Mouse (Mus musculus) C2C12 (cell line): ENCODE data around the gene Fosb. TPM values are rescaled to one million over a fixed set of nuclear protein-coding genes. Genes with fewer than 3 reads are reported as not detected.

Experiments used
- H3K27me3 ChIP-seq: one replicate; pipeline ENCODE4 v1.6.1; 2011; ENCODE audit not compliant: control insufficient read depth, insufficient read depth, insufficient read length
- H3K36me3 ChIP-seq: one replicate; pipeline ENCODE4 v1.6.1; 2011; ENCODE audit not compliant: control insufficient read depth, insufficient read depth
- H3K4me3 ChIP-seq: one replicate; pipeline ENCODE4 v1.5.1; 2011; ENCODE audit warnings: mild to moderate bottlenecking, control low read depth; ENCODE audit not compliant: poor library complexity, insufficient read depth, severe bottlenecking
- H3K79me2 ChIP-seq: one replicate; pipeline ENCODE4 v1.6.1; 2011; ENCODE audit not compliant: control insufficient read depth, insufficient read depth
- H3K79me3 ChIP-seq: one replicate; pipeline ENCODE4 v1.6.1; 2011; ENCODE audit warnings: low read depth, control low read depth
- H3ac ChIP-seq: one replicate; pipeline ENCODE3; 2011; ENCODE audit warnings: low read depth; ENCODE audit not compliant: control insufficient read depth, insufficient read length
- CEBPB ChIP-seq: IDR thresholded peaks from one replicate; pipeline ENCODE4 v1.6.1; 2011; ENCODE audit warnings: low read depth, mild to moderate bottlenecking, control low read depth, moderate library complexity
- CTCF ChIP-seq: IDR thresholded peaks from one replicate; pipeline ENCODE4 v1.5.1; 2011; ENCODE audit not compliant: control insufficient read depth, insufficient read depth, insufficient read length
- FOSL1 ChIP-seq: IDR thresholded peaks from one replicate; pipeline ENCODE4 v1.8.0; 2011; ENCODE audit warnings: mild to moderate bottlenecking, low read length; ENCODE audit not compliant: poor library complexity, insufficient read depth, severe bottlenecking
- MAX ChIP-seq: IDR thresholded peaks from one replicate; pipeline ENCODE4 v1.6.1; 2011; ENCODE audit warnings: mild to moderate bottlenecking, control low read depth
- MYOD1 ChIP-seq: IDR thresholded peaks from one replicate; pipeline ENCODE4 v1.6.1; 2011; ENCODE audit warnings: low read depth; ENCODE audit not compliant: control insufficient read depth, insufficient read length
- MYOG ChIP-seq: IDR thresholded peaks from one replicate; pipeline ENCODE4 v1.6.1; 2011; ENCODE audit not compliant: control insufficient read depth, insufficient read length; ENCODE audit errors: extremely low read depth
- USF1 ChIP-seq: IDR thresholded peaks from one replicate; pipeline ENCODE4 v1.6.1; 2011; ENCODE audit warnings: low read depth, mild to moderate bottlenecking, control low read depth, moderate library complexity
- polyA plus RNA-seq: library from polyadenylated mRNA; unstranded; fragments of >200 nt; fragmentation: generic; extraction: Trizol; gene quantifications from one replicate; pipeline ENCODE4 v1.2.1, GENCODE M21; 2012; ENCODE audit warnings: missing spikeins

The Fosb gene
- polyA plus RNA-seq, 1 experiment: 1.4 TPM

DNA sequence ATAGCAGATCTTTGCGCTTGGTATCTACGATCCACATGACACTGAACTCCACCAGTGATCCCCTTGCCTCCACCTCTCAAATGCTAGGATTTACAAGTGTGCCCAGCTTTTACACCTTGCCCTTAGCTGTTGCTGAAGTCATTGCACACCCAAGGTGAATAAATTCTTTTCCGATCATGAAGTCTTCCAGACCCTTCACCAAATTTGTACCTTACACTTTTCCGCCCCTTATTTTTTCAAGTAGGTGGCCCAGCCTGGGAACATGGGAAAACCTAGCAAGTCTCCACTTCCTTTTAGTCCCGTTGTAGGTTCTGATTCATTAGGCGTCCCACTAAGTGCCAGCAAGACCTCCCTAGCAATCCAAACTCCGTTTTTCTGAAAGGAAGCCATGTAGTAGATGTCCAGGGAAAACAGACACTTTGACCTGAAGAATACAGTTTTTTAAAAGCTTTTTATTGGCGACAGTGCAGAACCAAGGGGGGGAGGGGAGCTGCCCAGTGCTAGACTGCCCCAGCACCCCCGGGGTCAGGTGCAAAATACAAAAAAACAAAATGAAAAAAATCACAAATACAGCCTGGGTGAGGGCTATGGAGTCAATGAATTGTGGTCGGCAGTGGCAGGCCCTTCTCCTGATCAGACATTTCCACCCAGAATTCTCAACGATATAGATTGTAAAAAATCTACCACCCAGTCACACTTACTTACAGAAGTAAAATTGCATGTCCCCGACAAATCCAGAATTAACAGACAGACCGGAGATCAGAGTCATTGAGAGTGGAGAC, 7.4 kb downstream of the Fosb start:
- no peaks in the 10 kb centered on the region for H3K79me3 ChIP-seq
- TF ChIP-seq FOSL1 (no peak), MAX (no peak), MYOD1 (no peak), CTCF (no peak), USF1 (no peak), CEBPB (no peak), MYOG (no peak)
- no peaks in the 10 kb centered on the region for H3K36me3 ChIP-seq
- H3K79me2 ChIP-seq: no peaks in the 10 kb centered on the region
- H3K27me3 ChIP-seq: no peaks in the 10 kb centered on the region
- no peak overlapping the region for H3ac ChIP-seq
- no peak overlapping the region for H3K4me3 ChIP-seq

- Histone ChIP-seq H3K79me2 (no peaks in the 10 kb centered on the region), H3K27me3 (no peaks in the 10 kb centered on the region), H3ac (no peak overlapping the region), H3K4me3 (no peak overlapping the region), H3K79me3 (no peaks in the 10 kb centered on the region), H3K36me3 (no peaks in the 10 kb centered on the region)
- TF ChIP-seq MYOG: no peak
- TF ChIP-seq CEBPB: no peak
- no peak for TF ChIP-seq FOSL1
Measured at GRCm38 (mm10) chr7:19301461-19302263, 8.2 kb downstream of the Fosb start.

DNA sequence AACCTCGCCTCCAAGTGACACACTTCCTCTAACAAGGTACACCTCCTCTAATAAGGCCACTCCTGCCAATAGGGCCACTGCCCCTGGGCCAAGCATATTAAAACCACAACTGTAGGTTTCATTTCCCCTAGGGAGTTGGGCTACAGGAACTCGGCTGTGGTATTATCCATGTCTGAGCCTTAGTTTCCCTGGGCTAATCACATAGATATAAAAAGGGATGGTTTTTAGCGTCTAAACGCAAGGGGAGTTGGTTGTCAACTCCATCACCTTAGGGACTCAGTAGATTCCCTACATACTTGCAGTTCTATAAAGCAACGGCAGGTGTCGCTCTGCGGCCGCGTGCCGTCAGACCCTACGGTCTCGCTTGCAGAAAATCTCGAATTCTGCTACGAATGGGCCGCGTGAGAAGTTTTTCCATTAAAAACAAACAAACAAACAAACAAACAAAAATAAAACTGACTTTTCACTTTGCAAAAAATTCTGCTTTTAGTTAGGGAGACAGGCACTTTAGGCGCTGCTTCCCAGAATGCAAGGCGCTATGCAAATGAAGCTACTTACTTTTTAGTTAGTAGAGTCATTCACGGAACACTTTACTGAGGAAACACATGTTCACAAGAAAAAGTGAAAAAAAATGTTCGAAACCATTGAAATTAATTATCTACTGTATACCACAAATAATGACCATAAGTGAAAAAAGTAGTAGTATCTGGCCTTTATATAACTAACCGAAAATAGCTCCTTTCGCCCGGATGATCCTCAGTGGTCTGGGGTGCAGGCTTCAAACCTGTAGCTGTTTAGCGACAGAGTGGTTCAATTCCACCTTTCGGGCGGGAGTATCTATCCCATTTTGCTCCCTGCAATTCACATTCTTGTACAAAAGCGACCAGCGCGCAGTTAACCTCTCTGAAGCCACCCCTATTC, 9.1 kb downstream of the Fosb start:
- Histone ChIP-seq H3K79me2 (no peaks in the 10 kb centered on the region), H3K79me3 (no peaks in the 10 kb centered on the region), H3K27me3 (no peaks in the 10 kb centered on the region), H3K4me3 (peak overlapping the region; percentile 16), H3ac (no peak overlapping the region), H3K36me3 (no peaks in the 10 kb centered on the region)
- TF ChIP-seq CTCF (peak; percentile 17), MYOG (no peak), MAX (no peak)

GRCm38 (mm10) chr7:19299194-19299593, 10.7 kb downstream of the Fosb start:
- no peaks in the 10 kb centered on the region for H3K36me3 ChIP-seq
- H3K79me3 ChIP-seq: no peaks in the 10 kb centered on the region
- H3K79me2 ChIP-seq: no peaks in the 10 kb centered on the region
- TF ChIP-seq CTCF: no peak
- no peak for TF ChIP-seq MYOG
- TF ChIP-seq CEBPB: no peak
- no peak for TF ChIP-seq USF1
- TF ChIP-seq MAX: no peak
- no peak for TF ChIP-seq FOSL1
- no peak for TF ChIP-seq MYOD1
- H3ac ChIP-seq: no peak overlapping the region
- no peaks in the 10 kb centered on the region for H3K27me3 ChIP-seq
- H3K4me3 ChIP-seq: no peak overlapping the region

- Histone ChIP-seq H3K79me3 (no peaks in the 10 kb centered on the region), H3K79me2 (no peaks in the 10 kb centered on the region), H3K27me3 (no peaks in the 10 kb centered on the region), H3ac (no peak overlapping the region), H3K4me3 (no peak overlapping the region), H3K36me3 (no peaks in the 10 kb centered on the region)
- no peak for TF ChIP-seq MYOG
- no peak for TF ChIP-seq FOSL1
- no peak for TF ChIP-seq MYOD1
- TF ChIP-seq CEBPB: no peak
- no peak for TF ChIP-seq USF1
- no peak for TF ChIP-seq MAX
- no peak for TF ChIP-seq CTCF
Measured at GRCm38 (mm10) chr7:19297794-19298193, 12.1 kb downstream of the Fosb start.
